Mouse (Mus musculus): Measurements from ENCODE around the gene Olfr640. TPM values are rescaled to one million over a fixed set of nuclear protein-coding genes. Genes with fewer than 3 reads are reported as not detected.

Gene Olfr640
- not detected for total RNA-seq (2021)

DNA sequence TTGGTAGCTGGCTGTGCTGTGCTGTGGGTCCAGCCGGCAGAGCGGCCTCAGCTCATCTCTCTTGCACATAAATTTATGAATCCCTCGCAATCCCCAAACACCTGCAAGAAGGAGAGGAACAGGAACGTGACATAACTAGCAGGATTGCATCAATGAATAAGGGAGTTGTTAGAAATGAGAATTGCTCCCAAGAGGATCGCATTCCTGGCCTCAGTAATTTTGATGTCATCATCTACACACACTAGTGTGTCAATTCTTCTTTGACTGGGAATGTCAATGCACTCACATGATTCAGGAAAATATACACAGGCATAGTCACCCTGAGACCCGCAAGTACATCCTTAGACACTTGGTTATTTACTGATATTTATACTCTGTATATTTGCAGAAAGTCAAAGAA lies at the start of gene Olfr640:
TSS of gene Olfr640 (minus strand) at position 101 of the 400 bp plus-strand sequence.
- no peak for DNase-seq
- intact Hi-C loops (cut with DNase I) = no loop called here

DNA sequence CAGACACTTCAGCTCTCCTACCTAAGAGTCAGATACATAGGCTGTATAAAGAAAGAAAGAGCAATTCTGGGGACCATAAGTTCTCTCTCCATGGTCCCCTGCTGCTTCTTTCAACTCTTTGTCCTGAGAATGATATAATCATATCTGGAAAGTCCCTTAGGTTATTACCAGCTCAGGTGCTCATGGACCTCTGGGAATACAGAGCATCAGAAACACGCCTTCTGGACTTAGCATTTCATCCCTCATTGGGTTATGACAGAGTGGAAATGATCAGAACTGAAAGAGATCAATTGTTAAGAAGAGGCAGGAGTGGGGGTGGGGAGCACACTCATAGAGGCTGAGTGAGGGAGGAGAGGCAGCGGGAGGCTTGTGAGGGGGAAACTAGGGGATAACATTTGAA lies 46.4 kb upstream of the Olfr640 start, which contains the start of gene Olfr644:
TSS of gene Olfr644 (minus strand) at position 101 of the 400 bp plus-strand sequence.
- no peak for DNase-seq
- intact Hi-C loops (cut with DNase I) = no loop called here

DNA sequence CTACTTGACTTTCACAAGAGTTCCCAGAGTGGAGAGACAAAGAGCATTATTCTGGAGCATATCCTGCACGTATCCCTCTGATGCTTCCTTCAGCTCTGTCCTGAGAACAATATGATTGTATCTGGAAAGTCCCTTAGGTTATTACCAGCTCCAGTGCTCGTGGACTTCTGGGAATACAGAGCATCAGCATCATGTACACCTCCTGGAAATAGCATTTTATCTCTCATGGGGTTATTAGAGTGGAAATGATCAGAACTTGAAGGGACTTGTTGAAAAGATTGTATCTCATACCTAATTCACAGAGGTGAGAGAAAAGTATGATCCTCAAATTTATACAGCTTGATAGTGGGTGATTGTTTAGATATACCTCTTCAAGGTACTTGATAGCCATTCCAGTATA lies 36.0 kb upstream of the Olfr640 start, which contains the start of gene 4930516K23Rik:
TSS of gene 4930516K23Rik (minus strand) at position 101 of the 400 bp plus-strand sequence.
- intact Hi-C loops (cut with DNase I) = no loop called here
- no peak for DNase-seq

DNA sequence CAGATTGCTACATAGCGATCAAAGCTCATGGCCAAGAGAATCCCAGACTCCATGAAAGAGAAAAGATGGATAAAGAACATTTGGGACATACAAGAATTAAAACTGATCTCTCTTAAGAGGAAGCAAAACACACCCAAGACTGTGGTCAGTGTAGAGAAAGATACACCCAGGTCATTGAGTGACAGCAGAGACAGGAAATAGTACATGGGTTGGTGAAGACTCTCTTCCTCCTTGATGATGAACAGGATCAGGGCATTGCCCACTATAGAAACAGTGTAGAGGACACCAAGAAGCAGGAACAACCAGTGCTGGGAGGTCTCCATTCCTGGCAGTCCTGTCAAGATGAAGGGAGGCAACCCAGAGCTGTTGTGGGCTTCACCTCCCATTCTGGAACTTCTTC lies 33.8 kb upstream of the Olfr640 start:
- intact Hi-C loops (cut with DNase I) = no loop called here
- DNase-seq = no peak

DNA sequence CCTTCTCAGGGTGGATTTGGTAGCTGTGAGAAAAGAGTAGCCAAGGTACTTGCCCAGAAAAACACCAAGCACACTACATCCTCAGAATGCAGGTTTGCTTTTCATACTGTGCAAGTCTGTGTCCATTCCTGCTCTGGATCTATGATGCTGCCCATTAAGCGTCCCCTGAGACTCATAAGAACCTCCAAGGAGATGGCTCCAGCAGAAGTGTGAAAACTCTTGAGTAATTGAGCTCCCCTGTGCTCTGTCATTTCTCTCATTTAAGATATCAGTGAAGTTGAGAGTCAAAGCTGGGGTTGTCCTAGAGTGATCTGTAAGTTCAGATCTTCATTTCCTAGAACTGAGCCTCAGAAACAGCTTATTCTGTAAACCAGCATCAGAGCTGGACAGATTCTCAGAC lies 27.2 kb upstream of the Olfr640 start, which contains the start of gene Olfr642:
TSS of gene Olfr642 (minus strand) at position 101 of the 400 bp plus-strand sequence.
- no peak for DNase-seq
- intact Hi-C loops (cut with DNase I) = no loop called here

DNA sequence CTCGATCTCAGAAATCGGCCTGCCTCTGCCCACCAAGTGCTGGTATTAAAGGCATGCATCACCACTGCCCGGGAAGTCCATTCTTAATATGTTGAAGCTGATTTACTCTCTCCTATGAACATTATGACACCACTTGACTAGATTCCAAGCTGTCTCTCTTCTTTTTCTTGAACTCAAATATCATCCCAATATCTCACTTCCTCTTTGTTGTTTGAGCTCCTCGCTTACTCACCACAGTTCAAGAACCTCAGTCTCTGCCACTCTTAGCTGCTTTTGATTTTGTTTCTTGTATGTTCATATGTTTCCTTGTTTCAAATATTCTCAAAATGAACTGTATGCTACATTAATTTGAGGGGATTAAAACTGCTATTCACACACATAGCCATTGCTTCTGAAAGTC lies 25.4 kb upstream of the Olfr640 start:
- no peak for DNase-seq
- intact Hi-C loops (cut with DNase I) = no loop called here

DNA sequence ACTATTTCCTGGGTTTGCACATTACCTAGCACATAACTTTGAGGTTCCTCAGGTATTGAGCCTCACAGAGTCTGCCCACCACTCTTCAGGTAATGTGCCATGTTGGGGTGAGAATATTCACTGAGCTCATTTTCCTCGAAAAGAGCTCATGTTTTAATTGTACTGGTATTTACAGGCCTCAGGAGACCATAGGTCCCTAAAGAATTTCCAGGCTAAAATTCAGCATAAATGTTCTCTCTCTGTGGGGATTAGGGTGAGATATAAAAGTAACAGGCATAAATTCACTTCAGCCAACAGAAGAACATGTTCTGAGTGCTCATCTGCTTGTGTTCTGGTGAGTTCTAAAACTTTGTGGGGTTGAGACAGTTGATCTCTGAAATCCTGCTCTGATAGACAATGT lies 9.8 kb upstream of the Olfr640 start, which contains the start of gene Olfr641:
TSS of gene Olfr641 (plus strand) at position 301 of the 400 bp plus-strand sequence.
- no peak for DNase-seq
- intact Hi-C loops (cut with DNase I) = no loop called here

DNA sequence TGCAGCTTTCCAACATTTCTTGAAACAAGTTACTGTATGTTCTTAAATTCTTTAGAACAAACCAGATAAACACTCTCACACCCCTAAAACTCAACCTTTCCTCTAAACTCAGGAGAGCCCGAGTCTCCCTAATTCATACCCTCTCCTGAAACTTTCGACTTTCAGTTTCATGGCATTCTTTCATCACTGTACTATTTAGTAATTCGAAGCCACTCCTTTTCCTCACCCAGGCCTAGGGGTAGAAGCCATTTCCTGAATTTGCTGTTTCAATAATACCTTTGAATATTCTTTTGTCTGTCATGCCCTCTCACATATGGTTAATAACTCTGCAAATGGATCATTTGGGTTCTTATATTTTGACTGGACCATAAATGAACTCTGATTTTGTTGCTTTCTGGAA lies 1.6 kb upstream of the Olfr640 start:
- intact Hi-C loops (cut with DNase I) = no loop called here

DNA sequence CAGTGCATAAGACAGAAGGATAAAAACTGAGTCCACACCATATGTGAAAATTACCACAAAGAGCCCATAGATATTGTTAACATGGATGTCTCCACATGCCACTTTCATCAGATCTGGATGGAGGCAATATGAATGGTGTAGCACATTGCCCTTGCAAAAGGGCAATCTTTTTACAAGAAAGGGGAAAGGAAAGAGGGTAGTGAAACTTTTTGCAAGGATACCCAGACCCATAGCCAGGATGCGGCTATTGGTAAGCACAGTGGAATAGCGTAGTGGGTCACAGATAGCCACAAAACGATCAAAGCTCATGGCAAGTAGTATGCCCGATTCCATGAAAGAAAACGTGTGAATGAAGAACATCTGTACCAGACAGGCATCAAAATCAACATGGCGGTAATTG lies 3.7 kb downstream of the Olfr640 start:
- no peak for DNase-seq
- intact Hi-C loops (cut with DNase I) = no loop called here

More for the DNA sequence above, 1.6 kb upstream of the Olfr640 start:
- no peak for DNase-seq

DNA sequence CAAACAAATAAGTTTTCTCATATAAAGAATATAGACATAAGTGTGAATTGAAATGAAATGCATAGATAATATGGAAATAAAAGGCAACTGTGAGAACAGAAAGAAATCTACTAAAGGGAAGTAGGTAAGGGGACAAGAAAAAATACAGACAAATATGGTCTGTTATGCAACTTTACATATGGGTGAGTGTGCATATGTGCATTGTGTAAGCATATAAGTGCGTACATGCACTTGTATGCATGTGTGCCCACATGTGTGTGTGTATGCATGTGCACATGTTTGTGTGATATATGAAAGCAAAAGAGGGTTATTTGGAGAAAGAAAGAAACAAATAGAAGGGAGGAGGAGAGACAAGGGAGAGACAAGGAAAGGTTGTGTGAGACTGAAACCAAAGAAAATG lies 6.4 kb downstream of the Olfr640 start:
- DNase-seq = no peak
- intact Hi-C loops (cut with DNase I) = no loop called here

DNA sequence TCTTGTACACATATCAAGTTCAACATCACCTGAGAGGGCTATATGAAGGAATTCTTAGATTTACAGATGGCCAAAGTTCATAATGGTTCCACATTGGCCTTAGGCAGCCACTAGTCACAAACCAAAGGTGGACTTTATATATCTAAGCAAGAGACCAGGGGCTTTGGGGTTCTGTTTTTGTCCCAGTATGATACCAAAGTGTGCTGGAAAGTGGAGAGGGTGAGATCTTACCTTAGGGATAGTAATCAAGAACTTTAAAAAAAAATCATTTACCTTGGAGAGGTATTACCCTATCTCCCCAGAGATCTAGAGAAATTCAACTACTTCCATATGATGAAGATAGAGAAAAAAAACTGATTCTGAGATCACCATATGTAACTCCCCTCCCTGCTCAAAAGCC lies 8.2 kb downstream of the Olfr640 start, which contains the start of gene Olfr639:
TSS of gene Olfr639 (minus strand) at position 101 of the 400 bp plus-strand sequence.
- intact Hi-C loops (cut with DNase I) = no loop called here
- DNase-seq = no peak

DNA sequence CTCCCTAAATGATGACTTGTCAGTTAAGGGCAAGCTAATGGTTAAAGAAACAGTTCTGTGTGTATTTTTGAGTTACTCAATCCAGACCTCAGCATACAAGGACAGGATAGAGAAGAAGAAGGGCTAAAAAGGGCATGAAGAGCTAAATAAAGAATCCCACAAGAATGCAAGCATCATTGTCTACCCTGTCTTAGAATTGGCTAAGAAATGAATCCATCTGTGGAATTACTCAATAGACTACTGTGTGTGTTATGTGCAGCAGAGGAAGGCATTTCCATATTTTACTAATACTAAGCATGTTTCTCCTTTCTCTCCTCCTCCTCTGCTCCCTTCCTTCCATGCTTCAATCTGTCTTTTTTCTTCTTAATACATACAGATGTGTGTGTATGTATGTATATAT lies 26.2 kb downstream of the Olfr640 start:
- intact Hi-C loops (cut with DNase I) = no loop called here
- DNase-seq = no peak

DNA sequence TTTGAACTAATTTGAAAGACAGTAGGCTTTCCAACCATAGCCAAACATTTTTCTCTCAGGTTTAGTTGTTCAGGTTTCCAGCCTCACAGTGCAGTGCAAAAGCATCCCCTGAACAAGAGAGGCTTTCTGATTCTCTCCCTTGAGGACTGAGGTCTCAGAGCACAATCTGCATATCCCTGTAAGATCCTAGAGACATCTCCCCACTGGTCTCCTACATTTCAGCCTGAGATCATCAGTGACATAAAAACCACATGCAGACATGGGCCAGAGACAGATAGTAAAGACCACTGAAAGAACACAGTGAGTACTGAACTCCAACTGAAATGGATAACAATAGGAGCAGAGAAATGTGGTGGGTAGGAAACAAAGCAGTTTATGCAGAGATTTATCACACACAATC lies 26.9 kb downstream of the Olfr640 start, which contains the start of gene Olfr638:
TSS of gene Olfr638 (plus strand) at position 301 of the 400 bp plus-strand sequence.
- no peak for DNase-seq

DNA sequence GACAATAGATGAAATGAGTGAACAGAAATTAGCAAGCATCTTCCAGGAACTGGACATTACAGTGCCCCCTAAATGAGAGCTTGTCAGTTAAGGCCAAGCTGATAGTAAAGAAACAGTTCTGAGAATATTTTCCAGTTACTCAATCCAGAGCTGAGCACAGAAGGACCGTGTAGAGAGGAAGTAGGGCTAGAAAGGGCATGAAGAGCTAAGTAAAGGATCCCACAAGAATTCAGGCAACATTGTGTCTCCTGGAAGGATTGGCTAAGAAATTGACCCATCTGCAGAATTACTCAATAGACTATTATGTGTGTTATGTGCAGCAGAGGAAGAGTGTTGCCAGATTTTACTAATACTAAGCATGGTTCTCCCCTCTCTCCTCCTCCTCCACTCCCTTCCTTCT lies 53.6 kb downstream of the Olfr640 start:
- DNase-seq = no peak
- intact Hi-C loops (cut with DNase I) = no loop called here

More for the DNA sequence above, 26.9 kb downstream of the Olfr640 start, which contains the start of gene Olfr638:
- intact Hi-C loops (cut with DNase I) = no loop called here

DNA sequence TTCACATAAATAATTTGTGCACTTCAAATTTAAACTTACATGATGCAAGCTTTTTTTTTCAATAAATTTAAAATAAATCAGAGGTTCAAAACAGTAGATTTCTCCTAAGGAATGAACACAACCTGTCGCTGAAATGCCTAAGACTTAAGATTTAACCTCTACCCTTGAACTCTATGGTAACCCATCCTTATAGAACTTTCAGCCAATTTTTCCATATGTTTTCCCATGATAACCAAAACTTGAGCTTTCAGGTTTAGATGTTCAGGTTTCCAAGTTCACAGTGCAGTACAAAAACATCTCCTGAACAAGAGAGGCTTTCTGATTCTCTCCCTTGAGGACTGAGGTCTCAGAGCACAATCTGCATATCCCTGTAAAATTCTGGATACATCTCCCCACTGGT lies 54.5 kb downstream of the Olfr640 start, which contains the start of gene Olfr635:
TSS of gene Olfr635 (plus strand) at position 301 of the 400 bp plus-strand sequence.
- no peak for DNase-seq
- intact Hi-C loops (cut with DNase I) = no loop called here

Other genes starting within 250 kb of the Olfr640 start
- not detected for gene Olfr68, start 245.9 kb downstream of the Olfr640 start, total RNA-seq (2021)
- not detected for gene Olfr67, start 233.8 kb downstream of the Olfr640 start, total RNA-seq (2021)
- gene Hbb-bt, start 211.6 kb downstream of the Olfr640 start, total RNA-seq (2021) = 1,000 to 10,000 TPM in 1 of 2 experiments, 100 to 1,000 TPM in 1; 560 to 1,219 TPM
- 1,000 to 10,000 TPM; 4,406 to 9,811 TPM for gene Hbb-bs, start 197.5 kb downstream of the Olfr640 start, total RNA-seq (2021)
- gene Hbb-bh2, start 185.1 kb downstream of the Olfr640 start, total RNA-seq (2021) = not detected
- not detected for gene Hbb-bh1, start 182.4 kb downstream of the Olfr640 start, total RNA-seq (2021)
- gene Hbb-y, start 172.4 kb downstream of the Olfr640 start, total RNA-seq (2021) = not detected
- gene Olfr66, start 139.3 kb downstream of the Olfr640 start, total RNA-seq (2021) = not detected
- not detected for gene Olfr64, start 131.1 kb downstream of the Olfr640 start, total RNA-seq (2021)
- not detected for gene Olfr65, start 122.1 kb downstream of the Olfr640 start, total RNA-seq (2021)
- gene Olfr631, start 96.7 kb downstream of the Olfr640 start, total RNA-seq (2021) = not detected
- not detected for gene Olfr632, start 91.2 kb downstream of the Olfr640 start, total RNA-seq (2021)
- gene Olfr633, start 81.1 kb downstream of the Olfr640 start, total RNA-seq (2021) = not detected
- gene Olfr635, start 54.4 kb downstream of the Olfr640 start, total RNA-seq (2021) = not detected
- gene Olfr638, start 26.8 kb downstream of the Olfr640 start, total RNA-seq (2021) = not detected
- gene Olfr639, start 8.3 kb downstream of the Olfr640 start, total RNA-seq (2021) = not detected
- not detected for gene Olfr641, start 9.9 kb upstream of the Olfr640 start, total RNA-seq (2021)
- gene Olfr642, start 27.1 kb upstream of the Olfr640 start, total RNA-seq (2021) = not detected
- not detected for gene 4930516K23Rik, start 35.9 kb upstream of the Olfr640 start, total RNA-seq (2021)
- not detected for gene Olfr644, start 46.3 kb upstream of the Olfr640 start, total RNA-seq (2021)
- not detected for gene Olfr645, start 59.9 kb upstream of the Olfr640 start, total RNA-seq (2021)
- gene Olfr646, start 79.3 kb upstream of the Olfr640 start, total RNA-seq (2021) = not detected
- not detected for gene Ubqln5, start 104.3 kb upstream of the Olfr640 start, total RNA-seq (2021)
- not detected for gene Olfr643, start 111.8 kb upstream of the Olfr640 start, total RNA-seq (2021)
- gene Ubqln3, start 117.7 kb upstream of the Olfr640 start, total RNA-seq (2021) = not detected
- not detected for gene Ubqlnl, start 125.0 kb upstream of the Olfr640 start, total RNA-seq (2021)
- gene Olfm5, start 139.3 kb upstream of the Olfr640 start, total RNA-seq (2021) = not detected
- not detected for gene Olfr648, start 157.8 kb upstream of the Olfr640 start, total RNA-seq (2021)
- not detected for gene Olfr649, start 170.4 kb upstream of the Olfr640 start, total RNA-seq (2021)
- 1 to 10 TPM in 1 of 2 experiments, under 1 TPM in 1; 0.45 to 1.7 TPM for gene Trim6, start 193.2 kb upstream of the Olfr640 start, total RNA-seq (2021)
- 1 to 10 TPM; 3.9 to 4.8 TPM for gene Trim34a, start 218.9 kb upstream of the Olfr640 start, total RNA-seq (2021)

All from heart, postnatal 10 days (tissue).